Mouse (Mus musculus) spleen, adult 2 months (tissue): ENCODE data around the gene A830005F24Rik. TPM values are rescaled to one million over a fixed set of nuclear protein-coding genes. Genes with fewer than 3 reads are reported as not detected.

ENCODE experiments used
- DNase-seq, 2 experiments: peaks; one replicate each; pipeline versions ENCODE4 v3.0.0 to v3.0.0-alpha.2; 2012 to 2021; ENCODE audit warnings: low spot score in 2 of 2, low read depth in 1 of 2
- H3K27ac ChIP-seq: fragments of 200-500 bp; 2 replicates; pipeline ENCODE4 v1.5.1; 2012; ENCODE audit warnings: low read length, inconsistent platforms; ENCODE audit not compliant: insufficient read depth
- H3K27me3 ChIP-seq: fragments of 200-500 bp; 2 replicates; pipeline ENCODE4 v1.6.1; 2012; ENCODE audit warnings: mild to moderate bottlenecking, moderate library complexity, low read length, inconsistent platforms; ENCODE audit not compliant: control insufficient read depth, insufficient read depth
- H3K36me3 ChIP-seq: fragments of 200-500 bp; 2 replicates; pipeline ENCODE4 v1.6.1; 2012; ENCODE audit warnings: mild to moderate bottlenecking, low read length, inconsistent platforms; ENCODE audit not compliant: control insufficient read depth, insufficient read depth
- H3K4me1 ChIP-seq: fragments of 200-500 bp; 2 replicates; pipeline ENCODE4 v1.6.1; 2011; ENCODE audit warnings: inconsistent platforms; ENCODE audit not compliant: control insufficient read depth, insufficient read depth, insufficient read length
- H3K4me3 ChIP-seq: fragments of 200-500 bp; 2 replicates; pipeline ENCODE4 v1.5.1; 2011; ENCODE audit warnings: mild to moderate bottlenecking, inconsistent platforms; ENCODE audit not compliant: insufficient read depth, insufficient read length; ENCODE audit errors: extremely low read depth
- CTCF ChIP-seq: fragments of 200-500 bp; IDR thresholded peaks from 2 replicates; pipeline ENCODE4 v1.5.1; 2011; ENCODE audit warnings: mild to moderate bottlenecking, inconsistent platforms; ENCODE audit not compliant: insufficient read depth, insufficient read length, insufficient replicate concordance; ENCODE audit errors: extremely low read depth
- POLR2A ChIP-seq: fragments of 200-500 bp; IDR thresholded peaks from 2 replicates; pipeline ENCODE4 v1.6.1; 2011; ENCODE audit warnings: low read depth, low read length, inconsistent platforms
- WGBS: fragments of 180-500 bp; shearing (Covaris S2); methylation state at CpG from one replicate; pipeline ENCODE4 v1.1.7; 2018; 5-methylcytosine and 5-hydroxymethylcytosine counted together
- polyA plus RNA-seq: library from polyadenylated mRNA; depleted of rRNA; stranded (reverse); fragments of >200 nt; gene quantifications from 2 replicates; pipeline ENCODE4 v1.2.3, GENCODE M21; 2012

Gene A830005F24Rik
- polyA plus RNA-seq, 1 experiment, result not detected

DNA sequence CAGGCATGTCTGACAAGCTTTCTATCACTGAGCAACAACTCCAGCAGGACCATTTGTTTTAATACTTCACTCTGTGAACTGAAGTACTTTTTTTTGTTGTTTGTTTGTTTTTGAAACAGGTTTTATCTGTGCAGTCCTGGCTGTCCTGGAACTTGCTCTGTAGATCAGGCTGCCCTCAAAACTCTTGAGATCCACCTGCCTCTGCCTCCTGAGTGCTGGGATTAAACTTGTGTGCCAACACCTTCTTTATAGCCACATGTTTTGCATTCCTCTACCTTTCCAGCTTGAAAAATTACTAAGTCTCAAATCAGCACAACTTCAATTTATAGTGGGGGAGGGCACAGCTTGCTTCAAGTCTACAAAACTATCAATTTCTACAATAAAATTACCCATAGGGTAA is 31.0 kb downstream of the A830005F24Rik start:
- H3K4me3 ChIP-seq, result no peak overlapping the region
- H3K36me3 ChIP-seq, result no peaks in the 10 kb centered on the region
- no peak for DNase-seq
- H3K27me3 ChIP-seq, result no peaks in the 10 kb centered on the region
- TF ChIP-seq POLR2A (no peak), CTCF (no peak)
- peaks cover 3% of the 10 kb centered on the region; the same call in 1 of the 2 replicates for H3K4me1 ChIP-seq
- H3K27ac ChIP-seq, result no peak overlapping the region

DNA sequence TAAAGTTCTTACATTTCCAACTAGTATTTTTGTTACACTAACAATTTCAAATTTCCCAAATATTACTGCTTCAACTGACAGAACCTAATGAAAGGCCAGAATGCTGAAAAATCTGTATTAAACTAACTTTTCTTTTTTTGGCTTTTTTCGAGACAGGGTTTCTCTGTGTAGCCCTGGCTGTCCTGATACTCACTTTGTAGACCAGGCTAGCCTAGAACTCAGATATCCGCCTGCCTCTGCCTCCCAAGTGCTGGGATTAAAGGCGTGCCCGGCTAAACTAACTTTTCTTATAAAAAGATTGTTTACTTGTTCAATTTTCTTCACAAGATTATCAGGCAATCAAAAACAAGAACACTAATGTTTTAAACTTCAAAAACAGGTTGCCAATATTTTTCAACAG is 31.5 kb downstream of the A830005F24Rik start:
- Histone ChIP-seq H3K27me3 (no peaks in the 10 kb centered on the region), H3K4me3 (no peak overlapping the region), H3K4me1 (peaks cover 3% of the 10 kb centered on the region; the same call in 1 of the 2 replicates), H3K36me3 (no peaks in the 10 kb centered on the region), H3K27ac (no peak overlapping the region)
- 38% methylated on average over 4 of the region's 4 CpGs for WGBS
- no peak for DNase-seq
- TF ChIP-seq POLR2A (no peak), CTCF (no peak)

DNA sequence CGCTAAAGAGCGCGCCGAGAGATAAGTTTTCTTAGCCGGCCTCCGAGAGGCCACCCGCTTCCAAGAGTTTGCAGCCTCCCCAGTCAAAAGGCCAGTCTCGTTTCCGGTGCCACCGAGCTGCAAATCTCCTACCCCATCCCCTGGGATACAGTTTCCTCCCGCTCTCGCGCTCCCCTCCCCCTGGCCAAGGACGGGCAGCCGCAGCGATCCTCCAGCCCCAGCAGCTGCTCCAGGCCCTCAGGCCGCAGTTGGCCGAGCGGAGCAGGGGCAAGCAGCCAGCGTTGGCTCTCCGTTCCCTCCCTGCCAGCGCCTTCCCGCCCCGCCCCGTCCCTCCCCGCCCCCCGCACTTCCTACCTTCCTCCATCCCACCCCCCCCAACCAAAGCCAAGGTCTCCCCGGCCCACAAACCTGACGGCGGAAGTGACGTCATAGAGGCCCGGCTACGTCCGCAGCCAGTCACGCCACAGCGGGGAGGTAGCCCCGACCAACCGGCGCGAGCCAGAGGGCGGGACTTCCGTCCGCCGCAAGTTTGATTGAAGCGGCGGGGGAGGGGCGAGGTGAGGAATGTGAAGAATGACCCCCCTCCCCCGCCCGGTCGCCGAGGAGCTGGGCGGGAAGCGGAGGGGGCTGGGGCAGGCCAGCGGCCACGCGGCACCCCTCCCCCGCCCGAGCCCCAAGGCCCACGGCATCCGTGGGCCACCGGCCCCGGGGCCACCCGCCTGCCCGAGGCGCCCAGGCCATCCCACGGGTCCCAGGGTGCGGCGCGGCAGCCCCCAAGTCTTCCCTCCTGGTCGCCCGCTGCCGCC is 32.3 kb downstream of the A830005F24Rik start:
- no peaks in the 10 kb centered on the region for H3K27me3 ChIP-seq
- H3K27ac ChIP-seq, result peak overlapping the region; percentile 98
- TF ChIP-seq CTCF, result no peak
- no peak for TF ChIP-seq POLR2A
- DNase-seq, result peak; percentile 94 to 96
- WGBS, result 1% methylated on average over 63 of the region's 72 CpGs
- peak overlapping the region; percentile 90 for H3K4me3 ChIP-seq
- no peaks in the 10 kb centered on the region for H3K36me3 ChIP-seq
- peaks cover 3% of the 10 kb centered on the region; the same call in 1 of the 2 replicates for H3K4me1 ChIP-seq

DNA sequence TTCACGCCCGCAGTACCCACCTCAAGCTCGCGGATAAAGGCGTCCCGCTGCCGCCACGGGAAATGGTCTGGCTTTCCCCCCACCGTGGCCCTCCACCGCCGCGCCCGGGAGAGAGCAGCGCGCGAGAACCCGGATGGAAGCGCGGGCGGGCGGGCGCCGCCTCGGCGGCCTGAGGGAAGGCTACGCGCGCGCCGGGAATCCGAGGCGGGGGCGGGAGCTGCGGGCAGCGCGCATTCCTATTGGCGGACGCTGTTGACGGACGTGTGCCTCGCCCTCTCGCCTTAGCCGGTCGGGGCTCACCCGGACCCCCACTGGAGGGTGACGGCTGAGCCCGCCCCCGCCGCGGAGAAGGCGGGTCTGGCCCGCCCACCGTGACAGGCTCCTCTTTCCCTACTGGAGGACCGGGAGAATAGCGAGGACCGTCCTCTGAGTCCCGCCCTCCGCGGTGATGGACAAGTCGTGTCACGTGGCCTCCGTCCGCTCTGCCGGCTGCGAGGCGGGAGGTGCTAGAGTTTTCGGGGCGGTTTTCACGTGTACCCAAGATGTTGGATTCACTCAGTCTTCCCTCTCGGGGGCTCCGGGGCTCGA is 33.1 kb downstream of the A830005F24Rik start:
- H3K4me1 ChIP-seq, result peaks cover 3% of the 10 kb centered on the region; the same call in 1 of the 2 replicates
- WGBS, result under 1% methylated on average over 58 of the region's 72 CpGs
- DNase-seq, result peak; percentile 96 to 98
- no peaks in the 10 kb centered on the region for H3K27me3 ChIP-seq
- TF ChIP-seq CTCF (no peak), POLR2A (peak; percentile 61)
- peak overlapping the region; percentile 90 for H3K4me3 ChIP-seq
- no peaks in the 10 kb centered on the region for H3K36me3 ChIP-seq
- peak overlapping the region; percentile 98 for H3K27ac ChIP-seq

DNA sequence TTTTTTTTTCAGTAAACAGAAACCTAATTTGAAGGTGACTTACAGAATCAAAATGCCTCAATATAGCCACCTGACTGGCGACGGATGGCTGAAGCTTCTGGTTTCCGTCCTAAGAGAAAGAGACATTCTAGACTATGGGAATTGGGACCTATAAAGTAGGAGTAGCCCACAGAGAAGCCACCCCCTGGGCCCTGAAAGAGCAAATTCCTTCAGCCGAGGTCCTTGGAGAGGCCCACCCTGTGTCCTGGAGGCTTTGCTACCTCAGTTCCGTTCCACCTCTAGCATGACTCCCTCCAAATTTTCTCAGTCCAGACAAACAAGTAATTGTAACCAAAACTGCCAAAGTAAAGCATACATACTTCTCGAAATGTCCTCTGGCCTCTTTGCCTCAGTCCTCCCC is 34.3 kb downstream of the A830005F24Rik start:
- H3K27me3 ChIP-seq, result no peaks in the 10 kb centered on the region
- WGBS, result 95% methylated on average over 6 of the region's 6 CpGs
- H3K4me1 ChIP-seq, result peaks cover 1% of the 10 kb centered on the region; the same call in 1 of the 2 replicates
- H3K27ac ChIP-seq, result no peak overlapping the region
- no peak overlapping the region for H3K4me3 ChIP-seq
- DNase-seq, result no peak
- no peaks in the 10 kb centered on the region for H3K36me3 ChIP-seq
- TF ChIP-seq CTCF (no peak), POLR2A (no peak)

DNA sequence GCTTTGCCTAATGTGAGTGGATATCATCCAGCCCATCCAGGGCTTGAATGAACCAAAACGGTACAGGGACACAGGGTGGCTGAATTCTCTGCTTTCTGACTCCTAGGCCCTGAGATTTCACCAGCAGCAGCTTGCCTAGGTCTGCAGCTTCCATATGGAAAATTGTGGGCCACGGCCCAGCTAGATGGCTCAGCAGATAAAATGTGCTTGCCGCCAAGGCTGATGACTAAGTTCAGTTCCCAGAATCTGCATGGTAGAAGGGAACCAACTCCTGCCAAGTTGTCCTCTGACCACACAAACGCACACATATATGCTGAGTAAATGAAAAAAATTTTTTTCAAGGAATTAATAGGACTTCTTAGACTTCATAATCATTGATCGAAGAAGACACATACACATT is 34.9 kb downstream of the A830005F24Rik start:
- Histone ChIP-seq H3K4me1 (peaks cover 1% of the 10 kb centered on the region; the same call in 1 of the 2 replicates), H3K4me3 (no peak overlapping the region), H3K27ac (no peak overlapping the region), H3K27me3 (no peaks in the 10 kb centered on the region), H3K36me3 (no peaks in the 10 kb centered on the region)
- DNase-seq, result no peak
- TF ChIP-seq CTCF (no peak), POLR2A (no peak)
- WGBS, result 84% methylated on average over 5 of the region's 5 CpGs
